Mouse (Mus musculus) left cerebral cortex, postnatal 14 days (tissue): ENCODE results near the gene Pcif1. TPM values are rescaled to one million over a fixed set of nuclear protein-coding genes. Genes with fewer than 3 reads are reported as not detected.
"Not testable (repeated sequence)": the region's sequence is repeated elsewhere in the genome, so short reads cannot be mapped to it uniquely, and the experiment has no call there.

Source experiments
- DNase-seq, 2 experiments: peaks; one replicate each; pipeline ENCODE4 v3.0.0; 2021 to 2022; ENCODE audit warnings: low spot score in 2 of 2, mixed read lengths in 1 of 2
- intact Hi-C: fragments of 180-260 bp; cut with DNase I; formaldehyde crosslinking; loops from one replicate; pipeline ENCODE4 v1.15.1; 2025
- total RNA-seq, 2 experiments: library from RNA; stranded (reverse); gene quantifications; 2 replicates each; pipeline ENCODE4 v1.2.3; 2021

Pcif1 gene
- total RNA-seq, 2 experiments from 2014 or later: 38.7 to 41.4 TPM

GRCm38 (mm10) chr2:164862179-164862861 lies 16.8 kb upstream of the Pcif1 start:
- DNase-seq: no peak
- intact Hi-C loops: no loop called here

DNA sequence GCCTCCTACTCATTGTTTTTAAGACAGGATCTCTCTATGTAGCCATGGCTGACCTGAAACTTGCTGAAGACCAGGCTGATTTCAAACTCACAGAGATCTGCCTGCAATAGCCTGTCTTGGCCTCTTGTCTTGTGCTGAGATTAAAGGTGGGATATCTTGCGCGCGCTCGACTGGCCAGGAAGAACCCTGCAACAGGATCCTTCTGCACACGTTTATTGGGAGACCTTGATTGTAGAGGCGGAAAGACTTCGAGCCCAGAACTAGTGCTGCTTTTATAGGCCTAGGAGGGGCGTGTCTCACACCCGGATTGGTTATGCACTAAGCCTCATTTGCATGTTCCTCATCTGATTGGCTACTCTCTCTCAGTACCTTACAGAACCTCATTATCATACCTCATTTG lies 15.7 kb upstream of the Pcif1 start:
- intact Hi-C loops: not testable (repeated sequence)

DNA sequence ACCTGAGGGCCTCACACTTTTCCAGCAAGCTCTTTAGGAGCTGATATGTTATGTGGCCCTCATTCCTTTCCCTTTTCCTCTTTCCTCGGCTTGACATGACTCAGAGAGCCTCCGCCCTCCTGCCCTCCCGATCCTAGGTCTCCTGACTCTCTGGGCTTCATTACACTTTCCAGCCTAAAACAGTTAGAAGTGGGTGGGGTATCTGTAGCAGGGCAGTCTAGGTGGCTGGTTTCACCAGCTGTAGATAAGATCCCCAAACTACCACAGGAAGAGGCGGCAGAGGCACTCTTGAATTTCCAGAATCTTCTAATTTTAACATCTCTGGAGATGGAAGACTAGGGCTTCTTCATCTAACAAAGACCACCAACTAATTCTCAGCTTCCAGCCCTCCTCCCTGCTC lies 14.5 kb upstream of the Pcif1 start:
- intact Hi-C loops: no loop called here

More for the DNA sequence above, 15.7 kb upstream of the Pcif1 start:
- DNase-seq: not testable (repeated sequence)

DNA sequence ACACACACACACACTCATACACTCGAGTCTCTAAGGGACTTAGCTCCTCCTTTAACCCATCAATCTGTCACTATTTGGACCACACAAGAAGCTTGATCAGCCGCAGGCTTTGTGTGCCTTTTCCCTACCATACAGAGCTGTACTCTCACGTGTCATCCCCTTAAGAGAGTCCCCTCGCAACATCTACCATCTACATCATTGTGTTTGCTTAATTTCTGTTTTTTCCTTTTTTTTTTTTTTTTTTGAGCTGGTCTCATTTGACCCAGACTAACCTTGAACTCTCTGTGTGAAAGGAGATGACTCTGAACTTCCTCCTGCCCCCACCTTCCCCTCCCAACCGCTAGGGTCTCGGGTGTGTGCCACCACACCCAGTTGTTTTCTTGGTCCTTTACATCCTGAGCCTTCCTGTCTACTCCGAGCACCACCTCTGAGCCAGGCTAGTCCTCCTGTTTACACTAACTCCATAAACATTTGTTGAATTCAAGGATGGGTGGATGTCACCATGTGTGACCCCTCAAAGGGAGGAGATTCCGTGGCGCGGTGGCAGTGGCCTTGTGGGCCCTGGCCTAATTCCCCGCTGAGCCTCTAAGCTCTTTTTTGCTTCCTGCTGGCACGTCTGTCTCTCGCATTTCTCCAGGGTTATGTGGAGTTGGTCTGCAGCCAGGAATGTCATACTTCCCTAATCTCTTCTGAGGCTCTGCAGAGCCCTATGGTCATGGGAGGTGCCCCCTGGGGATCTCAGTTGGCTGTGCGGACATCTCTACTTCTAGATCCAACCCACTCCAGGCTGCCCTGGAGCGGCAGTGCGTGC lies 12.2 kb upstream of the Pcif1 start:
- DNase-seq: no peak
- intact Hi-C loops: no loop called here

More for the DNA sequence above, 14.5 kb upstream of the Pcif1 start:
- no peak for DNase-seq

- intact Hi-C loops: no loop called here
Observed at GRCm38 (mm10) chr2:164867566-164867965, 11.5 kb upstream of the Pcif1 start.

GRCm38 (mm10) chr2:164868491-164868890 lies 10.6 kb upstream of the Pcif1 start:
- DNase-seq: no peak
- intact Hi-C loops: no loop called here

More at GRCm38 (mm10) chr2:164867566-164867965, 11.5 kb upstream of the Pcif1 start:
- no peak for DNase-seq

DNA sequence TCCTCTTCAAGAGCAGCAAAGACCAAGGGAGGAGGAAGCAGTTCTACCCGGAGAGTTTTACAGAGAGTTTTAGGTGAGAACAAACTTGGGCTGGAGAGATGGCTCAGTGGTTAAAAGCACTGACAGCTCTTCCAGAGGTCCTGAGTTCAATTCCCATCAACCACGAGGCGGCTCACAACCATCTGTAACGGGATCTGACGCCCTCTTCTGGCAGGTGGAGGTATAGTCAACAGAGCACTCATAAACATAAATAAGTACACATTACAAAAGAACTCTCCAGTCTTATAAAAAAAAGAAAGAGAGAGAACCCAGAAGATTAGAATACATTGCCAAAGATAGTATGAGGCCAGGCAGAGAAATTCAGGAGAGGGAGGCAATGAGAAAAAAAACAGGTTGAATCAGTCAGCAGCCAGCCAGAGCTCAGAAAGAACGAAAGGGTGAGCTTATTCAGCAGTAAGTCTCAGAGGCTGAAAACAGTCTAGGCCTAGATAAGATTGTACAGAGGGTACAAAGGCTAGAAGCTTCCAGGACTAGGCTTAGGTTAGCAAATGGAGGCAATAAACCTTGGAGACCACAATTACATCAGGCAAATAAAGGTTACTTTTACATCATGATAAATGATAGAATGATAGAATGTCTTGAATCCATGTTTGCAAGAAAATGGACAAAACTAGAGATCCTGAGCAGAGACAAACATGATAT lies 7.4 kb upstream of the Pcif1 start:
- intact Hi-C loops: no loop called here

DNA sequence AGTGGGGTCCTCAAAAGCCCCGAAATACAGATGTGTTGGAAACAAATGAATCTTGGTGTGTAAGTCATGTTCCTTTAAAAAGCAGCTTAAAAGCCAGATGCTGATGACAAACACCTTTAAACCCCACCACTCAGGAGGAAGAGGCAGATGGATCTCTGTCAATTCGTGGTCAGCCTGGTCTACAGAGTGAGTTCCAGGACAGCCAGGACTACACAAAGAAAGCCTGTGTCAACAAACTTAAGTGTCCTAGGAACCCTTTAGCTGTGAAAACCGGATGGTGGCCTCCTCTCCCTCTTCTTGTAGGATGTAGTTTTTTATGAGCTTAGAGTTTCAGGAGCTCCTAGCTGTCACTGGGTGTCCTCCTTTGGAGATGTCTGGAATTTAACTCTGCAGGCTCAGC lies 5.5 kb upstream of the Pcif1 start:
- intact Hi-C loops: no loop called here
- DNase-seq: no peak

More for the DNA sequence above, 7.4 kb upstream of the Pcif1 start:
- no peak for DNase-seq

DNA sequence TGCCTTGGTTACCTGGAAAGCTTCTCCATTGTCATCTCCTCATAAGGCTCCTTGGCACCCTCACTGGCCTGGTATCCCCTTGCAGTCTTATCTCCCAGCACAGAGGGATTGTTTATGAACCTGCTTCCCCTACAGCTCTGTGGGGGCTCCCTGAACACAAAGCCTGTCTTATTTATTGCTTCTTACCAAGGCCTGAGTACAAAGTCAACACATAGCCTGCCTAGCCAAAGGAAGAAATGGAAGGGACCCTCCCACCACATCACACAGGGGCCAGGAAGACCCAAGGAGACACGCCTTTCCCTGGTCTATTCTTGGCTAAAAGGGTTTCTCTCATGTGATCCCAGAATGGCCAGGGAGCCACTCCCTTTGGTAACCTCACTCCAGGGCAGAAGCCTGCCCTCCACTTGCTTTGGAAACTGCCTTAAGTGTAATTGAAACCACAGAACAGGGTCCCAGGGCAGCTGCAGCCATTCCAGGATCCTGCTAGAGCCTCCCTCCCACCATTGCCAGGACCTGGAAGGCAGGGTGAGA lies 4.8 kb upstream of the Pcif1 start:
- intact Hi-C loops: no loop called here
- DNase-seq: no peak

DNA sequence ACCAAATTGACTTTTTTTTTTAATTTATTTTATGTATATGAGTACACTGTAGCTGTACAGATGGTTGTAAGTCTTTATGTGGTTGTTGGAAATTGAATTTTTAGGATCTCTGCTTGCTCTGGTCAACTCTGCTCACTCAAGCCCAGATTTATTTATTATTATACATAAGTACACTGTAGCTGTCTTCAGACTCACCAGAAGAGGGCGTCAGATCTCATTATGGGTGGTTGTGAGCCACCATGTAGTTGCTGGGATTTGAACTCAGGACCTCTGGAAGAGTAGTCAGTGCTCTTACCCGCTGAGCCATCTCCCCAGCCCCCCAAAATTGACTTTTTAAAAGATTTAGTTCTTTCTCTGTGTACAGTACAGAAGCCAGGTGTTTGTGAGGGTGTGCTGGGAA lies 3.5 kb upstream of the Pcif1 start:
- intact Hi-C loops: loop anchor here (5.0 kb wide), 1 partner anchor 43 kb away; the partner anchor contains the start of genes Ctsa and Neurl2
- DNase-seq: not testable (repeated sequence)

DNA sequence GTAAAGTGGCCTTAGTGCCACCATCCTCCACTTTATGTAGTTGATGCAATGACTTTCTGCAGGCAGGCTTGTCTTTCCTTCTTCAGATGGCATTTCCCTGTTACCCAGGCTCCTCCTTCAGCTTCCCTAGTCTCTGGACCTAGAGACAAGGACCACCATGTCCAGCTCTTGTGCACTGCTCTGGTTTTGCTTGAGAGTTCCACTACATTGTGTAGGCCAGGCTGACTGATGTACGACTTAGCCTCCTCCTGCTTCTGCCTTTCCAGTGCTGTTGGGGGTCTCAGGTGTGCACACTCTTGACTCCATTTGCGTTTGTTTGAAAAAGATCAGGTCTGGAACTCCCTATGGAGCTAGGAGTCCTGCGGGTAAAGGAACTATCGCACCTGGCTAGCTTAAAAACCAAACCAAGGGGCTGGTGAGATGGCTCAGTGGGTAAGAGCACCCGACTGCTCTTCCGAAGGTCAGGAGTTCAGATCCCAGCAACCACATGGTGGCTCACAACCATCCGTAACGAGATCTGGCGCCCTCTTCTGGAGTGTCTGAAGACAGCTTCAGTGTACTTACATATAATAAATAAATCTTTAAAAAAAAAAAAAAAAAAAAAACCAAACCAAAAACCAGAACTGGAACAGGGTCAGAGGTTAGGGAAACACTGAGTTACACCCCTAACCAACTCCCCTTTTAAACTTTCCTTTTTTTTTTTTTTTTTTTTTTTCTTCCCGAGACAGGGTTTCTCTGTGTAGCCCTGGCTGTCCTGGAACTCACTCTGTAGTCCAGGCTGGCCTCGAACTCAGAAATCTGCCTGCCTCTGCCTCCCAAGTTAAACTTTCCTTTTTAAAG lies 1.5 kb upstream of the Pcif1 start:
- intact Hi-C loops: loop anchor here (5.0 kb wide), 1 partner anchor 45 kb away; the partner anchor contains the start of genes Ctsa and Neurl2
- DNase-seq: not testable (repeated sequence)

- DNase-seq: no peak
- intact Hi-C loops: loop anchor here (5.0 kb wide), 1 partner anchor 46 kb away; the partner anchor contains the start of genes Ctsa and Neurl2
Observed at GRCm38 (mm10) chr2:164878509-164879227, 436 bp upstream of the Pcif1 start.

DNA sequence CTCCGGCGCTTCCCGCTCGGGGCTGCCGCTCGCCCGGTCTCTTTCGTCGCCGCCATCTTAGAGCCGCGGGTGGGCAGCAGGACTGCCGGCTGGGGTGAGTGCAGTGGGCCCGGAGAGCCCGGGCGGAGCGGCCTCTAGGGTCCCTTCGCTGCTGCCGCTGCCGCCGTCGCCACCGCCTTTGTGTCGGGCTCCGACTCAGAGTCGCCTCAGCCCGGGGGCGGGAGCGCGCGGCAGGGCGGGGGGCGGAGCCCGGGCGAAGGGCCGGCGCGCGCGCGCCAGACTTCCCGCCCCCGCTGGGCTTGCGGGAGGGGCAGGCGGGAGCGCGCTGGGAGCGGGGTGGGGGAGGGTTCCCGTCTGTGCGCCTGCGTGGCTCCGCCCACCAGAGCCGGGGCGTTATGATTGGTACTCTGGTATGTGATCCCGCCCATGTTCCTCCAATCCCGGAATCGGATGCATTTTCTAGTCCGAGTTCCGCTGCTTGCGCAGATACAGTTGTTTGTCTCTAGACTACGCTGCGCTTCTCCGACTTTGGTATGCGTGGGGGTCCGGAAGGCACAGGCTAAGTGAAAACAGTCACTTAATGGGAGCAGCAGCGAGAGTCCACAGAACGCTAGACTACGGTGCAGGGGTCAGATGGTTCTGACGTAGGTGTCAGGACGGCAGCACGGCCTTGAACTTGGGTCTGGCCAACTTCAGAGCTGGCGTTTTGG lies 619 bp downstream of the Pcif1 start:
- intact Hi-C loops: loop anchor here (5.0 kb wide), 1 partner anchor 47 kb away; the partner anchor contains the start of genes Ctsa and Neurl2

GRCm38 (mm10) chr2:164882619-164883018 lies 3.5 kb downstream of the Pcif1 start:
- intact Hi-C loops: no loop called here
- DNase-seq: no peak

More for the DNA sequence above, 619 bp downstream of the Pcif1 start:
- peak; percentile 94 to 97 for DNase-seq

DNA sequence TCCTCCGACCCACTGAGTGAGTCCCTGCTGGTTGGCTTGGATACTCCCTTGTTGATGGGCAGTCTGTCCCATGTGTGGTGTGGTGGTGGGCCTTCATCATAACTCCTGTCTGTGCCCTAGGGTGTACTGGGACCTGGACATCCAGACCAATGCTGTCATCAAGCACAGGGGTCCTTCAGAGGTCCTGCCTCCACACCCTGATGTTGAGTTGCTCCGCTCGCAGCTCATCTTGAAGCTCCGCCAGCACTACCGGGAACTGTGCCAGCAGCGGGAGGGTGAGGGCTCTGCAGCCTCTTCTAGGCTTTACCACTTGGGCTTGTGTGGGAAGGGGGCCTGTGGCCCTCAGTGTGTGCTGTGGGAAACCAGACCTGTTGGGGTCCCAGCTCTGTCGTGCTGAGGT lies 6.7 kb downstream of the Pcif1 start:
- intact Hi-C loops: no loop called here
- DNase-seq: peak; percentile 76 to 85

GRCm38 (mm10) chr2:164886617-164887016 lies 7.5 kb downstream of the Pcif1 start:
- intact Hi-C loops: no loop called here
- no peak for DNase-seq

DNA sequence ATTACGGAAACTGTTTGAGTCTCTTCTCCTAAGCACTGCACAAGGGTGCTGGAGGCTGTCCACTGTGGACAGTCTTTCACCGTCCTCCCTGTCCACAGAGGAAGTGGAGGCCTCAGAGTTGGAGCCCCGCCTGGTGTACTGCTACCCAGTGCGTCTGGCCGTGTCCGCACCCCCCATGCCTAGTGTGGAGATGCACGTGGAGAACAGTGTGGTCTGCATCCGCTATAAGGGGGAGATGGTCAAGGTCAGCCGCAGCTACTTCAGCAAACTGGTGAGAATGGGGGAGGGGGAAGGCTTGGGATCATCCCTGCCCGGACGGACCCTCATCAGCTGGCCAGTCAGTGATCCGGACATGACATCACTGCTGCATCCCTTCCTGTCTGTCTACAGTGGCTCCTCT lies 9.9 kb downstream of the Pcif1 start:
- intact Hi-C loops: no loop called here
- DNase-seq: no peak
